Mouse (Mus musculus) megakaryocyte-erythroid progenitor cell, adult 5-6 weeks (primary cell): Measurements from ENCODE around the gene Cd7. TPM values are rescaled to one million over a fixed set of nuclear protein-coding genes. Genes with fewer than 3 reads are reported as not detected.
"Not testable (repeated sequence)": the region's sequence is repeated elsewhere in the genome, so short reads cannot be mapped to it uniquely, and the experiment has no call there.

ENCODE experiments used
- ATAC-seq: replicated peaks from 2 replicates; pipeline ENCODE4 v1.8.0; 2016; ENCODE audit warnings: mild to moderate bottlenecking, inconsistent platforms; ENCODE audit not compliant: severe bottlenecking, poor library complexity, low FRiP score, low TSS enrichment
- total RNA-seq, 2 experiments: library from RNA; stranded (forward) in 1 of 2; stranded (reverse) in 1 of 2; fragments of 200-1000, 215-1000 nt in 1 of 2; fragments of >200 nt in 1 of 2; fragmentation: Nextera tagmentation in 1 of 2; gene quantifications; 2 replicates each; pipeline ENCODE4 v1.2.3; 2014 to 2017

Cd7 gene
- total RNA-seq (2014; fragmentation: Nextera tagmentation): 16.6 TPM in 2 replicates
- 1.2 and 6.7 TPM in 2 replicates for total RNA-seq (2017)

- peak; percentile 26; the same call in 1 of the 2 replicates for ATAC-seq
Observed at GRCm38 (mm10) chr11:121039302-121039701, at the start of gene Cd7. TSS of gene Cd7 (minus strand) at chr11:121039418.

GRCm38 (mm10) chr11:121088997-121089396 lies 49.8 kb upstream of the Cd7 start:
- no peak; the same call in 1 of the 2 replicates for ATAC-seq

- no peak for ATAC-seq
Observed at GRCm38 (mm10) chr11:121086296-121086695, 47.1 kb upstream of the Cd7 start.

GRCm38 (mm10) chr11:121085181-121085580 lies 46.0 kb upstream of the Cd7 start:
- no peak for ATAC-seq

GRCm38 (mm10) chr11:121082857-121083500 lies 43.8 kb upstream of the Cd7 start:
- 0 out of 2 replicates have a peak, but pooled peaks have one; percentile 14 for ATAC-seq

- no peak for ATAC-seq
Observed at GRCm38 (mm10) chr11:121082250-121082649, 43.0 kb upstream of the Cd7 start.

GRCm38 (mm10) chr11:121081120-121081519 lies 41.9 kb upstream of the Cd7 start, which contains the start of gene Sectm1a:
TSS of gene Sectm1a (minus strand) at chr11:121081220.
- ATAC-seq: no peak

GRCm38 (mm10) chr11:121080330-121080729 lies 41.1 kb upstream of the Cd7 start:
- no peak for ATAC-seq

GRCm38 (mm10) chr11:121075655-121076054 lies 36.4 kb upstream of the Cd7 start:
- no peak for ATAC-seq

- not testable (repeated sequence) for ATAC-seq
Observed at GRCm38 (mm10) chr11:121069662-121070061, 30.4 kb upstream of the Cd7 start.

GRCm38 (mm10) chr11:121067895-121068294 lies 28.7 kb upstream of the Cd7 start:
- no peak for ATAC-seq

- ATAC-seq: no peak
Observed at GRCm38 (mm10) chr11:121064197-121064596, 25.0 kb upstream of the Cd7 start.

- no peak for ATAC-seq
Observed at GRCm38 (mm10) chr11:121063379-121063778, 24.2 kb upstream of the Cd7 start, which contains the start of gene Sectm1b. TSS of gene Sectm1b (minus strand) at chr11:121063569.

GRCm38 (mm10) chr11:121061615-121062014 lies 22.4 kb upstream of the Cd7 start:
- no peak for ATAC-seq

GRCm38 (mm10) chr11:121060401-121061067 lies 21.3 kb upstream of the Cd7 start:
- not testable (repeated sequence) for ATAC-seq

GRCm38 (mm10) chr11:121059471-121059870 lies 20.3 kb upstream of the Cd7 start:
- no peak for ATAC-seq

- no peak for ATAC-seq
Observed at GRCm38 (mm10) chr11:121058956-121059355, 19.7 kb upstream of the Cd7 start.

- no peak for ATAC-seq
Observed at GRCm38 (mm10) chr11:121058122-121058521, 18.9 kb upstream of the Cd7 start.

GRCm38 (mm10) chr11:121056536-121057236 lies 17.5 kb upstream of the Cd7 start:
- no peak for ATAC-seq

GRCm38 (mm10) chr11:121053536-121053935 lies 14.3 kb upstream of the Cd7 start:
- peak; percentile 91 for ATAC-seq
